Mouse (Mus musculus) spleen, postnatal 36 days (tissue): ENCODE results near the gene Per2.
A peak's percentile ranks its signal among the peaks of the same experiment; 100 is the strongest.
"Not testable (repeated sequence)": the region's sequence is repeated elsewhere in the genome, so short reads cannot be mapped to it uniquely, and the experiment has no call there.

Experiments
- DNase-seq, 2 experiments: peaks; one replicate each; pipeline ENCODE4 v3.0.0; 2022; ENCODE audit warnings: low spot score in 2 of 2, mixed read lengths in 1 of 2

The Per2 gene

GRCm38 (mm10) chr1:91459059-91459809 lies at the start of gene Per2:
Gene Per2, minus strand, starts transcription at chr1:91459324.
- DNase-seq, result peak; percentile 98 to 99

- no peak for DNase-seq
Measured at GRCm38 (mm10) chr1:91504615-91505014, 45.5 kb upstream of the Per2 start.

GRCm38 (mm10) chr1:91498579-91498978 lies 39.5 kb upstream of the Per2 start:
- DNase-seq, result no peak

GRCm38 (mm10) chr1:91495321-91495720 lies 36.2 kb upstream of the Per2 start:
- no peak for DNase-seq

GRCm38 (mm10) chr1:91494457-91495140 lies 35.5 kb upstream of the Per2 start, which contains the start of gene Traf3ip1:
Gene Traf3ip1, plus strand, starts transcription at chr1:91494647.
- peak; percentile 91 to 92 for DNase-seq

- no peak for DNase-seq
Measured at GRCm38 (mm10) chr1:91493938-91494337, 34.8 kb upstream of the Per2 start.

GRCm38 (mm10) chr1:91492740-91493139 lies 33.6 kb upstream of the Per2 start:
- DNase-seq, result no peak

- DNase-seq, result no peak
Measured at GRCm38 (mm10) chr1:91490322-91490721, 31.2 kb upstream of the Per2 start.

GRCm38 (mm10) chr1:91486165-91486564 lies 27.0 kb upstream of the Per2 start:
- DNase-seq, result no peak

GRCm38 (mm10) chr1:91485422-91485821 lies 26.3 kb upstream of the Per2 start:
- no peak for DNase-seq

- no peak for DNase-seq
Measured at GRCm38 (mm10) chr1:91484011-91484346, 24.9 kb upstream of the Per2 start.

GRCm38 (mm10) chr1:91483304-91484010 lies 24.3 kb upstream of the Per2 start:
- DNase-seq, result peak; percentile 52 to 69

GRCm38 (mm10) chr1:91482616-91483211 lies 23.6 kb upstream of the Per2 start:
- DNase-seq, result no peak

GRCm38 (mm10) chr1:91478958-91479357 lies 19.8 kb upstream of the Per2 start:
- DNase-seq, result no peak

GRCm38 (mm10) chr1:91478145-91478544 lies 19.0 kb upstream of the Per2 start:
- not testable (repeated sequence) for DNase-seq

GRCm38 (mm10) chr1:91469888-91470419 lies 10.8 kb upstream of the Per2 start:
- no peak for DNase-seq

- no peak for DNase-seq
Measured at GRCm38 (mm10) chr1:91466186-91466585, 7.1 kb upstream of the Per2 start.

- no peak for DNase-seq
Measured at GRCm38 (mm10) chr1:91465244-91465643, 6.1 kb upstream of the Per2 start.

- DNase-seq, result no peak
Measured at GRCm38 (mm10) chr1:91464436-91464835, 5.3 kb upstream of the Per2 start.

GRCm38 (mm10) chr1:91463336-91463995 lies 4.3 kb upstream of the Per2 start:
- DNase-seq, result no peak

- no peak for DNase-seq
Measured at GRCm38 (mm10) chr1:91460564-91460963, 1.4 kb upstream of the Per2 start.
